Mouse (Mus musculus) olfactory bulb, adult 2 months (tissue): ENCODE measurements around the gene Mbd6. TPM values are rescaled to one million over a fixed set of nuclear protein-coding genes. Genes with fewer than 3 reads are reported as not detected.

Experiments
- H3K27ac ChIP-seq: fragments of 200-500 bp; 2 replicates; pipeline ENCODE4 v1.5.1; 2012; ENCODE audit warnings: low read depth, low read length; ENCODE audit not compliant: insufficient read depth
- H3K4me1 ChIP-seq: fragments of 200-500 bp; 2 replicates; pipeline ENCODE4 v1.6.1; 2012; ENCODE audit warnings: low read length; ENCODE audit not compliant: control insufficient read depth, insufficient read depth
- H3K4me3 ChIP-seq: fragments of 200-500 bp; 2 replicates; pipeline ENCODE4 v1.5.1; 2012; ENCODE audit warnings: mild to moderate bottlenecking, low read depth, low read length, moderate library complexity; ENCODE audit not compliant: insufficient read depth
- CTCF ChIP-seq: fragments of 200-500 bp; IDR thresholded peaks from 2 replicates; pipeline ENCODE4 v1.5.1; 2012; ENCODE audit warnings: low read depth, mild to moderate bottlenecking, low read length, moderate library complexity; ENCODE audit not compliant: insufficient read depth
- POLR2A ChIP-seq: fragments of 200-500 bp; IDR thresholded peaks from 2 replicates; pipeline ENCODE4 v1.6.1; 2012; ENCODE audit warnings: mild to moderate bottlenecking, low read depth, low read length, moderate library complexity; ENCODE audit not compliant: insufficient read depth
- WGBS: fragments of 180-500 bp; shearing (Covaris S2); methylation state at CpG from one replicate; pipeline ENCODE4 v1.1.7; 2018; 5-methylcytosine and 5-hydroxymethylcytosine counted together
- polyA plus RNA-seq: library from polyadenylated mRNA; stranded (reverse); fragments of >200 nt; gene quantifications from 2 replicates; pipeline ENCODE4 v1.2.4, GENCODE M21; 2012; ENCODE audit warnings: low replicate concordance; ENCODE audit not compliant: missing spikeins, insufficient read depth, insufficient read length

The Mbd6 gene
- polyA plus RNA-seq: not detected in 2 replicates

DNA sequence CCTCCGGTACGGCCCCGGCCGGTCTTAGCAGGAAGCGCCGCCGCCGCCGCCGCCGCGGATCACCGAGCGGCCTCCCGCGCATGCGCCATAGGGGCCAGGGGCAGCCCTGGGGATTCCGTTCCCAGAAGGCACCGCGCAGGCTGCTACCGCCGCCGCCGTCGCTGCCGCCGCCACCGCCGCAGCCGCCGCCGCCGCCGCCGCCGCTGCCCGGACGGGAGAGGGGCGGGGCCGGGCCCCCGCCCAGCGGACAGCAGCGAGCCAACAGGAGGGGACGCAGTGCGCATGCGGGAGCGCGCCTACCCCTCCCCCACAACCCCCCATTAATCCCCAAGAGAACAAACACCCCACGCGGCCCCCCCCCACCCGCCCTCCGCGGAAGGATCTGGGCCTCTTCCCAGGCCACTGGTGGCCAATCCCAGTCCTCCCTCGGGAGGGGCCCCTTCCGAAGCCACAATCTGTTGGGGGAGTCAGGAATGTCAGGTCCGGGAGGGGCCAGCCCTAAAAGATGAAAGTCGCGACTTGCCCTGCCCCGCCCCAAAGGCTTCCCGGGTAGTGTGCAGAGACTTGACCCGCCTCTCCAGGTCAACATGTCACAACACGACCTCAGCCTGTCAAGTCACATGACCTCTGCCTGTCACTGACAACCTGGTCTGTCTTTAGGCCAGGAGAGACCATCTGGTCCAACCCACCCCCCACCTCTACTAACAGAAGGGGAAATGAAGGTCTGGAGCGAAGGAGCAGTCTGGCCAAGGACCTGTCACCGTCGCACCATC lies at the start of gene Mbd6:
TSS of gene Mbd6 (minus strand) at position 219 of the 773 bp plus-strand sequence.
- under 1% methylated on average over 50 of the region's 65 CpGs for WGBS
- peak within 1 kb of the TSS; percentile 99 for H3K27ac ChIP-seq

DNA sequence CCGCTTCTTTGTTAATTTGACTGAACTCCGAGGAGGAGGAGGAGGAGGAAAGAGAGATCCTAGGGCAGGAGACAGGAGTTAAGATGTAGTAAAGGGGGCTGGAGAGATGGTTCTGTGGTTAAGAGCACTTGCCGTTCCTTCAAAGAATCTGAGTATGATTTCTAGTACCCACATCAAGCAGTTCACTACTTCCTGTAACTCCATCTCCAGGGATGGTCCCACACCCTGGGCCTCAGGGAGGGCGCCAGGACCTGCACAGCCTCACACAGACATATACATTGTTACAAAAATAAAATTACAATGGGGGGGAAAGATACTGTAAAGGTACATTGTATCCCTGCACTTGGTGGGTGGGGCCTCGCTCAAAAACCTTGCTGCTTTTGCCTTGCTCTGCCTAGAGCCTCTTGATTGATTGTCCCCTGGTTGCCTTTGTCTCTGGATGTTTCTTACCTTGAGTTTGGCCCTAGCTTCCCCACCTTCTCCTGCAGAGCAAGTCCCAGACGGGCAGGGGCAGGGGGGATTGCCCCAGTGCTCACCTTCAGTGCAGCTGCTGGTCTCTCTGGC lies 48.8 kb upstream of the Mbd6 start:
- H3K27ac ChIP-seq: no peak overlapping the region
- TF ChIP-seq CTCF (no peak), POLR2A (no peak)
- 87% methylated on average over 6 of the region's 6 CpGs for WGBS
- H3K4me3 ChIP-seq: no peak overlapping the region
- peaks cover 17% of the 10 kb centered on the region for H3K4me1 ChIP-seq

More for the DNA sequence above, at the start of gene Mbd6:
- peaks cover 45% of the 10 kb centered on the region for H3K4me1 ChIP-seq
- peak within 1 kb of the TSS; percentile 86 for H3K4me3 ChIP-seq
- TF ChIP-seq POLR2A: peak; percentile 26
- no peak for TF ChIP-seq CTCF

GRCm38 (mm10) chr10:127336952-127337351 lies 48.1 kb upstream of the Mbd6 start:
- Histone ChIP-seq H3K4me3 (no peak overlapping the region), H3K27ac (no peak overlapping the region), H3K4me1 (peaks cover 17% of the 10 kb centered on the region)
- WGBS: 66% methylated on average over 5 of the region's 5 CpGs
- TF ChIP-seq CTCF (no peak), POLR2A (no peak)

- Histone ChIP-seq H3K27ac (no peak overlapping the region), H3K4me1 (peaks cover 25% of the 10 kb centered on the region), H3K4me3 (no peak overlapping the region)
- TF ChIP-seq CTCF (no peak), POLR2A (no peak)
- WGBS: 68% methylated on average over 1 of the region's 1 CpGs
Observed at GRCm38 (mm10) chr10:127335271-127335670, 46.5 kb upstream of the Mbd6 start.

- Histone ChIP-seq H3K4me1 (peaks cover 20% of the 10 kb centered on the region), H3K27ac (no peak overlapping the region), H3K4me3 (no peak overlapping the region)
- 66% methylated on average over 5 of the region's 5 CpGs for WGBS
- TF ChIP-seq CTCF: no peak
- TF ChIP-seq POLR2A: no peak
Observed at GRCm38 (mm10) chr10:127333152-127333551, 44.3 kb upstream of the Mbd6 start.

GRCm38 (mm10) chr10:127332211-127332874 lies 43.5 kb upstream of the Mbd6 start:
- Histone ChIP-seq H3K4me3 (no peak overlapping the region), H3K27ac (no peak overlapping the region), H3K4me1 (peaks cover 20% of the 10 kb centered on the region)
- WGBS: 32% methylated on average over 31 of the region's 31 CpGs
- no peak for TF ChIP-seq POLR2A

DNA sequence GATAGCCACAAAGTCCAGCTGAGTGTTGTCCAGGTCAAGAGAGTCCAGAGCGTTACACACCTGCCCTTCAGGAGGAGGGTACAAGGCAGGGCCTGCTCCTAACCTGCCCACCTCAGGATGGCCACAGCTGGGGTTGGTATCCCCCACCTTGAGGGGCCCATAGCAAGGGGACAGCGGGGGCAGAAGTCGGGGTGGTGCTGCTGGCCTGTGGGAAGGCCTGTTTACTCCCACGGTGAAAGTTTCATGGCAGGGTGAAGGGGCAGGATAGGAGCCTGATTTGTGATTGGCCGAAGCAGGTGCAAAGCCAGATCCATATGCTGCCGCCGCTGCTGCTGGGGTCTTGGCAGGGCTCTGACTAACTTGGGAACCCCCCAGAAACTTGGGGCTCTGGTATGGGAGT lies 41.4 kb upstream of the Mbd6 start:
- Histone ChIP-seq H3K4me1 (peaks cover 31% of the 10 kb centered on the region), H3K4me3 (no peak overlapping the region), H3K27ac (no peak overlapping the region)
- TF ChIP-seq POLR2A: no peak
- no peak for TF ChIP-seq CTCF
- WGBS: 65% methylated on average over 7 of the region's 7 CpGs

DNA sequence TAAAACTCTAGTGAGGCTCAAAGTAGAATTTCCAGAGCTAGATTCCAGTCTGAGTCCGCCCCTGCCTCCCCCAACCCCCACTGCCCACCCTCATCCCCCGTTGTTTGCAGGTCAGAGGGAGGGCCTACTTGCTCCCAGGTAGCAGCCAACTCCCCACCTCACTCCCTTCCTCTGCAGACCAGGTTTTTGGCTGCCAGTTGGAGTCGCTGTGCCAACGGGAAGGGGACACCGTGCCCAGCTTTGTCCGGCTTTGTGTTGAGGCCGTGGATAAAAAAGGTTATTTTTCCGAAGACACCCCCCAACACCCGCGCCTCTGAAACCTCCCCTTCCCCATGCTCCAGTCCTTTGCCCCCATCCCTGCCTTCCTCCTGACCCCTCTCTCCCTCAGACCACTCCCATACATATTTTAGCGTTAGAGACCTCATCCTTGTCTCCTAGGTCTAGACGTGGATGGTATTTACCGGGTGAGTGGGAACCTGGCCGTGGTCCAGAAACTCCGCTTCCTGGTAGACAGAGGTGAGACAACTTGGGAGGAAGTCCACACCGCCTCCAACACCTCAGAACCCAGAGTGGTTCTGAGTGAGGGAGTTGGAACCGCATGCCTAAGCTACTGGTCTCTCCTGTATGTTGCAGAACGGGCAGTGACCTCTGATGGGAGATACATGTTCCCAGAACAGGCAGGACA lies 38.8 kb upstream of the Mbd6 start:
- TF ChIP-seq CTCF (no peak), POLR2A (no peak)
- Histone ChIP-seq H3K4me1 (peaks cover 31% of the 10 kb centered on the region), H3K27ac (no peak overlapping the region), H3K4me3 (no peak overlapping the region)
- 51% methylated on average over 18 of the region's 18 CpGs for WGBS
